Mouse (Mus musculus): ENCODE data around the gene Cdk2ap1.

DNA sequence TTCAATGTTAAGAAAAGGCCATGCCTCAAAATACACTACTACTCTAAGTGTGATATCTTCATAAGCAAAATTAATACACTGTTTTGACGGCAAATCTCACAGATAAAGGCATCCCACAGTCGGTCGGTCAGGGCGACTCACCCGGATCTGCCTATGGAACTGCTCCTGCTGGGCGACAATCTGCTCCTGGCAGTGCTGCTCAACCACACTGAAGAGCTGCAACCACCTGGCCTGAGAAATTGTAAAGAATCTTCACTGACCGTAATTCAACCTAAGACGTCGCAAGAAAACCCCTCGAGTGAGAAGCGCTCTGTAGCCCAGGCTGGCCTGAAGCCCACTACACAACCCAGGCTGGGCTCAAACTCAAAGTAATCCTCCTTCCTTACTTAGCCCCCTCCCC is 46.9 kb downstream of the Cdk2ap1 start:
- TF ChIP-seq POLR2A (IDR thresholded peaks at IDR 0.05; ENCODE audit: extremely low read depth, insufficient read depth, low read length), result no peak
- TF ChIP-seq CTCF (IDR thresholded peaks at IDR 0.05; ENCODE audit: low read depth, low read length), result no peak
